Mouse (Mus musculus): ENCODE results near the gene Mecom. TPM values are rescaled to one million over a fixed set of nuclear protein-coding genes. Genes with fewer than 3 reads are reported as not detected.

Gene Mecom
- polyA plus RNA-seq, 1 experiment from 2014 or later: 38.7 TPM

DNA sequence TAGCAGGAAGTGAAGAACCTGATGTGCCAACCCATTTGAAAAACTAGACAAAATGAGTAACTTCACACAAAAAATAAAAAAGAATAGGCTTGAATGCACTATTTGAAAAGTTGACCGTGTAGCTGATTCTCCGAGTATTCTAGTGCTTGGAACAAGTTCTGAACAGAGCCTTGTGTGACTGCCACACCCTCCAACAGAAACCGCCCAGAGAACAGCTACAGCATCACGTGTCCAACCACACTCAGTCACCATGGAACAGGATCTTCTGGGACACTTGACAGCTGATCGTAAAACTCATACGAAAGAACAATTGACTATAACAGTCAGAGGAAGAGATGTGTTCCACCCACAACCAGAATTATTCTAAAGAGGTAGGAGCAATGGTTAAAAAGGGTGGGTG, 215.5 kb downstream of the Mecom start:
- no peak for ATAC-seq (ENCODE audit: insufficient number of reproducible peaks, low FRiP score)
- no peak overlapping the region for H3K4me3 ChIP-seq
- no peaks in the 10 kb centered on the region for H3K9me3 ChIP-seq (replicated peaks)
- H3K36me3 ChIP-seq: no peaks in the 10 kb centered on the region
- 81% methylated on average over 6 of the region's 6 CpGs for WGBS
- no peak overlapping the region for H3K27ac ChIP-seq (ENCODE audit: poor library complexity, severe bottlenecking)
- peaks cover 5% of the 10 kb centered on the region; the same call in 1 of the 2 replicates for H3K4me1 ChIP-seq (replicated peaks)
- H3K9ac ChIP-seq: no peak overlapping the region
- H3K4me2 ChIP-seq: no peak overlapping the region
- H3K27me3 ChIP-seq (replicated peaks): no peaks in the 10 kb centered on the region

- H3K9me3 ChIP-seq (replicated peaks): no peaks in the 10 kb centered on the region
- WGBS: 81% methylated on average over 3 of the region's 3 CpGs
- no peak overlapping the region for H3K9ac ChIP-seq
- H3K4me2 ChIP-seq: no peak overlapping the region
- peaks cover 5% of the 10 kb centered on the region; the same call in 1 of the 2 replicates for H3K4me1 ChIP-seq (replicated peaks)
- H3K27ac ChIP-seq (ENCODE audit: poor library complexity, severe bottlenecking): no peak overlapping the region
- no peak overlapping the region for H3K4me3 ChIP-seq
- H3K27me3 ChIP-seq (replicated peaks): no peaks in the 10 kb centered on the region
- no peaks in the 10 kb centered on the region for H3K36me3 ChIP-seq
- ATAC-seq (ENCODE audit: insufficient number of reproducible peaks, low FRiP score): no peak
These were observed 217.3 kb downstream of the Mecom start for GRCm38 (mm10) chr3:30330476-30330875.

DNA sequence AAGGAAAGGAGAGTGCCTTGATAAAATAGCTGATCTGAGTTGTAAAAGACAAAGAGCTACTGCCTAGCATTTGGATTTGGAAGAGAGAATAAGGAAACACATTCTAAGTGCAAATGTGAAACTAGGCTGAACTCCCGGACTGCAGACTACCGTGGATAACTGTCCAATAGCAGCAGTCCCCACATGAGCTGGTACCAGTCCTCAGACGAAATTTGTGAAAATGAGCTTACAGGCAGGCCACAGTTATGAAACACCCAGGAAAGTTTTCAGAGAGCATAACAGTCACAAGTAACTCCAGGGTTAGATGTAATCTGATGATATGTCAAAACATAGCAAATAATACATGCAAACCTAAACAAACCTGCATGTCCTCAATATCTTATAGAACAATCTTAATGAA, 217.8 kb downstream of the Mecom start:
- Histone ChIP-seq H3K4me3 (no peak overlapping the region), H3K4me1 (replicated peaks) (0 out of 2 replicates have a peak, but pooled peaks cover under 1% of the 10 kb centered on the region), H3K36me3 (no peaks in the 10 kb centered on the region), H3K27me3 (replicated peaks) (no peaks in the 10 kb centered on the region), H3K27ac (ENCODE audit: poor library complexity, severe bottlenecking) (no peak overlapping the region), H3K9me3 (replicated peaks) (no peaks in the 10 kb centered on the region), H3K4me2 (no peak overlapping the region), H3K9ac (no peak overlapping the region)
- whole genome bisulfite sequencing: 63% methylated on average over 3 of the region's 3 CpGs
- no peak for ATAC-seq (ENCODE audit: insufficient number of reproducible peaks, low FRiP score)

GRCm38 (mm10) chr3:30314955-30315354, 232.9 kb downstream of the Mecom start:
- H3K36me3 ChIP-seq: no peaks in the 10 kb centered on the region
- no peaks in the 10 kb centered on the region for H3K27me3 ChIP-seq (replicated peaks)
- no peak overlapping the region for H3K9ac ChIP-seq
- no peaks in the 10 kb centered on the region for H3K4me1 ChIP-seq (replicated peaks)
- WGBS: 59% methylated on average over 2 of the region's 2 CpGs
- H3K4me3 ChIP-seq: no peak overlapping the region
- no peak overlapping the region for H3K4me2 ChIP-seq
- ATAC-seq (ENCODE audit: insufficient number of reproducible peaks, low FRiP score): no peak
- H3K27ac ChIP-seq (ENCODE audit: poor library complexity, severe bottlenecking): no peak overlapping the region
- no peaks in the 10 kb centered on the region for H3K9me3 ChIP-seq (replicated peaks)

- no peak overlapping the region for H3K4me3 ChIP-seq
- H3K27me3 ChIP-seq (replicated peaks): no peaks in the 10 kb centered on the region
- H3K36me3 ChIP-seq: no peaks in the 10 kb centered on the region
- no peaks in the 10 kb centered on the region for H3K9me3 ChIP-seq (replicated peaks)
- no peak overlapping the region for H3K9ac ChIP-seq
- no peak overlapping the region for H3K4me2 ChIP-seq
- peaks cover 15% of the 10 kb centered on the region; the same call in 1 of the 2 replicates for H3K4me1 ChIP-seq (replicated peaks)
- WGBS: 45% methylated on average over 4 of the region's 4 CpGs
- H3K27ac ChIP-seq (ENCODE audit: poor library complexity, severe bottlenecking): no peak overlapping the region
- ATAC-seq (ENCODE audit: insufficient number of reproducible peaks, low FRiP score): no peak
These were observed 239.7 kb downstream of the Mecom start for GRCm38 (mm10) chr3:30308081-30308480.

DNA sequence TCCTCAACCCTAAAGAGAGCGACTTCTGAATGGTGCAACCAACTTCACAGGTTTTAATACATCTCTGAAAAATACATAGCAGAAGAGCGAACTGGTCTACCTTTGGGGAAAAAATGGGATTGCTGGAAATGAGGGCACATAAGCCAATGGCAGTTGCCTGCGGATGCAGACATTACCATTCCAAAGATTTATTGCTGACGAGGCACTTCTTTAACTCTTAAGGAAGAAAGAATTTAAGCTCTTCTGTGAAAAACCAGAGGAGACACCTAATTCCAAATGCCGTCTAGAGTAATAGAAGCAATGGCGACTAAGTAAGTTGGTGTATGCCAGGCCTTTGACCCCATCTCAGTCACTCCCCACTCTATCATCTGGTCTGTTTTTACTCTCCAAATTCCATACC, 240.2 kb downstream of the Mecom start:
- 0 out of 2 replicates have a peak overlapping the region, but pooled peaks have one; percentile 11 for H3K27ac ChIP-seq (ENCODE audit: poor library complexity, severe bottlenecking)
- H3K4me2 ChIP-seq: no peak overlapping the region
- H3K36me3 ChIP-seq: no peaks in the 10 kb centered on the region
- no peak for ATAC-seq (ENCODE audit: insufficient number of reproducible peaks, low FRiP score)
- no peak overlapping the region for H3K9ac ChIP-seq
- no peaks in the 10 kb centered on the region for H3K27me3 ChIP-seq (replicated peaks)
- H3K9me3 ChIP-seq (replicated peaks): no peaks in the 10 kb centered on the region
- peaks cover 15% of the 10 kb centered on the region; the same call in 1 of the 2 replicates for H3K4me1 ChIP-seq (replicated peaks)
- no peak overlapping the region for H3K4me3 ChIP-seq
- WGBS: 76% methylated on average over 6 of the region's 6 CpGs

DNA sequence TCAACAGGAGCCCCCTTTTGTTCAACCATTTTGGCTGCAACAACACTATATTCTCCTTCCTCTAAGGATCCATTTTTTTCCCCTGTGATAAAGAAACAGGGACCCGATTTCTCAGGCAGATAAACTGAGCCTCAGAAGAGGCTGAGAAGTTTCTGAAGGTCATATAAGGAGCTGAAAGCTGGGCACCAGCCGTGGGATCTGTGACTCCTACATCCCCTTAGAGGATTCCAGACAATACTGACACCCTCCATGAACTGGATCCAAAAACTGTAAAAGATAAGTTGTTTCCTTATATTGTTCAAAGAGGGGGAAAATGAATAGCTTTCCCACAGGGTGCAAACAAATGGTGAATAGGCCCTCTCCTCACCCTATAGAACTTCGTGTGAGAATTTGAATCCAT, 241.7 kb downstream of the Mecom start:
- no peak for ATAC-seq (ENCODE audit: insufficient number of reproducible peaks, low FRiP score)
- no peak overlapping the region for H3K9ac ChIP-seq
- no peak overlapping the region for H3K4me2 ChIP-seq
- peak overlapping the region; percentile 46; the same call in 1 of the 2 replicates for H3K27ac ChIP-seq (ENCODE audit: poor library complexity, severe bottlenecking)
- no peaks in the 10 kb centered on the region for H3K27me3 ChIP-seq (replicated peaks)
- H3K4me3 ChIP-seq: no peak overlapping the region
- H3K36me3 ChIP-seq: no peaks in the 10 kb centered on the region
- no peaks in the 10 kb centered on the region for H3K9me3 ChIP-seq (replicated peaks)
- peaks cover 15% of the 10 kb centered on the region; the same call in 1 of the 2 replicates for H3K4me1 ChIP-seq (replicated peaks)
- 48% methylated on average over 3 of the region's 3 CpGs for WGBS

GRCm38 (mm10) chr3:30299460-30299859, 248.3 kb downstream of the Mecom start:
- no peaks in the 10 kb centered on the region for H3K27me3 ChIP-seq (replicated peaks)
- H3K4me1 ChIP-seq (replicated peaks): no peaks in the 10 kb centered on the region
- no peak overlapping the region for H3K4me2 ChIP-seq
- no peak overlapping the region for H3K9ac ChIP-seq
- ATAC-seq (ENCODE audit: insufficient number of reproducible peaks, low FRiP score): no peak
- no peaks in the 10 kb centered on the region for H3K36me3 ChIP-seq
- no peak overlapping the region for H3K4me3 ChIP-seq
- no peaks in the 10 kb centered on the region for H3K9me3 ChIP-seq (replicated peaks)
- H3K27ac ChIP-seq (ENCODE audit: poor library complexity, severe bottlenecking): no peak overlapping the region
- 50% methylated on average over 1 of the region's 1 CpGs for WGBS

DNA sequence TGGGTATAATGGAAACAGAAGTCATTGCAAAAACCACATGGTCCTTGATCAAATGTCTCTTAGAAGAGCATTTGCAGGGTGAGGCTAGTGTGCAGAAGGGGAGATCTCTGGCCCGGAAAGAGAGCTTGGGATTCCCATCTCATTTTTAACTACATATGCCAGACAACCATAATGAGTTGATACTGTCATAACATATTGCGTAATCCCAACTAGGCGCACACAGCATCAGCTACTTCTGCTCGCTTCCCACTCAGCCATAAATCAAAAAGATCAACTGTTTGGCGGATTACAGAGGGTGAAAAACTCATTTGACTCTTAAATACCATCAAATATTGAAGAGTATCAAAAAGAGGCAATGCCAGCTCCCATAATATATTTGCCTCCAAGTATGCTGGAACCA, 253.4 kb downstream of the Mecom start:
- 85% methylated on average over 5 of the region's 5 CpGs for WGBS
- Histone ChIP-seq H3K27ac (ENCODE audit: poor library complexity, severe bottlenecking) (no peak overlapping the region), H3K4me3 (no peak overlapping the region), H3K4me1 (replicated peaks) (no peaks in the 10 kb centered on the region), H3K27me3 (replicated peaks) (no peaks in the 10 kb centered on the region), H3K9ac (no peak overlapping the region), H3K4me2 (no peak overlapping the region), H3K36me3 (no peaks in the 10 kb centered on the region), H3K9me3 (replicated peaks) (no peaks in the 10 kb centered on the region)
- ATAC-seq (ENCODE audit: insufficient number of reproducible peaks, low FRiP score): no peak

DNA sequence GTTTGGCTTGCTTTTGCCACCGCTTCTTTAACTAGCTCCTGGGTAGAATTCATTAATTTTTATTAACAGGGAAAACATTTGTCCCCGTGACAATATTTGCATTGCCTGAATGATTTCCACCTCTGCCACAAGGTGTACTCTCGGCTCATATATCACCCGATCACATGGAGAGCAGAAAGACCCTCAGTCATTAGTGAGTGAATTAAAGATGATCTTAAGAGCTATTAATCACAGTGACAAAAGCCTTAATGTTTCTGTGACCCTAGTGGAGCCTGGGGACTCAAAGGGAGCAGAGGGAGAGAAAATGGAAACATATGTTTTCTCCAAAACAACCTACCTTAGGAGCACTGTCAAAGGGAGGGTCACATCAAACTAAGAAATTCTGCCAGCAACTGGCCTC, 261.3 kb downstream of the Mecom start:
- Histone ChIP-seq H3K4me1 (replicated peaks) (no peaks in the 10 kb centered on the region), H3K9me3 (replicated peaks) (no peaks in the 10 kb centered on the region), H3K4me2 (no peak overlapping the region), H3K27ac (ENCODE audit: poor library complexity, severe bottlenecking) (no peak overlapping the region), H3K9ac (no peak overlapping the region), H3K36me3 (no peaks in the 10 kb centered on the region), H3K4me3 (no peak overlapping the region), H3K27me3 (replicated peaks) (no peaks in the 10 kb centered on the region)
- WGBS: 66% methylated on average over 4 of the region's 4 CpGs
- no peak for ATAC-seq (ENCODE audit: insufficient number of reproducible peaks, low FRiP score)

GRCm38 (mm10) chr3:30284094-30284493, 263.7 kb downstream of the Mecom start:
- no peak for ATAC-seq (ENCODE audit: insufficient number of reproducible peaks, low FRiP score)
- Histone ChIP-seq H3K27ac (ENCODE audit: poor library complexity, severe bottlenecking) (no peak overlapping the region), H3K4me1 (replicated peaks) (no peaks in the 10 kb centered on the region), H3K27me3 (replicated peaks) (no peaks in the 10 kb centered on the region), H3K9ac (no peak overlapping the region), H3K4me3 (no peak overlapping the region), H3K36me3 (no peaks in the 10 kb centered on the region), H3K4me2 (no peak overlapping the region), H3K9me3 (replicated peaks) (no peaks in the 10 kb centered on the region)
- 72% methylated on average over 4 of the region's 4 CpGs for WGBS

DNA sequence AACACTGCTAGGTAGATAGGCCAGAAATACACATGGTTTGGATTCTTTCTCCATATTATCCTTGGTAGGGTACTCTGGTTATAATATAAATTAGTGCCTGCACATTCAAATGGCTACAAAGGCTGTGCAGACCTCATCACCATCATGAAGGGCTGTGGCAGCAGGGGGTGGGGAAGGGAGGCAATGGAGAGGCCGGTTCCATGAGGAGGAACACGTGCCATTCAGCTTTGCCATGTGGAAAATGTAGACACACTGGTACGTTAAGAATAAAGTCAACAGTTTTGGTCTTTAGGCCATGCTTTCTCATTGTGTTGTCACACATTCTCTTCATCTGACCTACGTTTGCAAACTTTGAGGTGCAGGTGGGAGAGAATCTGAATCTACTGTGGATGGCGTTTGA, 264.2 kb downstream of the Mecom start:
- Histone ChIP-seq H3K4me3 (no peak overlapping the region), H3K9me3 (replicated peaks) (no peaks in the 10 kb centered on the region), H3K4me2 (no peak overlapping the region), H3K36me3 (no peaks in the 10 kb centered on the region), H3K9ac (no peak overlapping the region), H3K27me3 (replicated peaks) (no peaks in the 10 kb centered on the region), H3K27ac (ENCODE audit: poor library complexity, severe bottlenecking) (no peak overlapping the region), H3K4me1 (replicated peaks) (no peaks in the 10 kb centered on the region)
- 86% methylated on average over 5 of the region's 5 CpGs for WGBS
- ATAC-seq (ENCODE audit: insufficient number of reproducible peaks, low FRiP score): no peak
